Mouse (Mus musculus) forebrain, embryonic 11.5 days (tissue): ENCODE results near the gene Fastk. TPM values are rescaled to one million over a fixed set of nuclear protein-coding genes. Genes with fewer than 3 reads are reported as not detected.

Experiments
- ATAC-seq: fragments of 200-750 bp; cut with Nextera tagmentation; replicated peaks from 2 replicates; pipeline ENCODE4 v1.8.0; 2017; ENCODE audit warnings: moderate TSS enrichment; ENCODE audit not compliant: low FRiP score
- DNase-seq: peaks from one replicate; pipeline ENCODE4 v3.0.0-alpha.2; 2017; ENCODE audit warnings: low spot score
- H3K27ac ChIP-seq: fragments of 300-500 bp; sonication (generic); 2 replicates; pipeline ENCODE4 v1.5.1; 2014; ENCODE audit warnings: low read depth, low read length
- H3K27me3 ChIP-seq: fragments of 300-500 bp; sonication (generic); 2 replicates; pipeline ENCODE4 v1.6.1; 2014; ENCODE audit warnings: mild to moderate bottlenecking, low read length, mixed read lengths; ENCODE audit not compliant: control insufficient read depth, insufficient read depth
- H3K36me3 ChIP-seq: fragments of 300-500 bp; sonication (generic); 2 replicates; pipeline ENCODE4 v1.6.1; 2014; ENCODE audit warnings: mild to moderate bottlenecking, low read length, moderate library complexity, mixed read lengths; ENCODE audit not compliant: control insufficient read depth, insufficient read depth
- H3K4me1 ChIP-seq: fragments of 300-500 bp; sonication (generic); replicated peaks from 2 replicates; pipeline ENCODE4 v1.6.1; 2014; ENCODE audit warnings: low read length, mixed read lengths; ENCODE audit not compliant: control insufficient read depth, insufficient read depth
- H3K4me2 ChIP-seq: fragments of 300-500 bp; sonication (generic); 2 replicates; pipeline ENCODE4 v1.6.1; 2014; ENCODE audit warnings: low read depth, mild to moderate bottlenecking, low read length, moderate library complexity, mixed read lengths; ENCODE audit not compliant: severe bottlenecking
- H3K4me3 ChIP-seq: fragments of 300-500 bp; sonication (generic); 2 replicates; pipeline ENCODE4 v1.5.1; 2014; ENCODE audit warnings: low read depth, low read length
- H3K9ac ChIP-seq: fragments of 300-500 bp; sonication (generic); 2 replicates; pipeline ENCODE4 v1.6.1; 2014; ENCODE audit warnings: low read length
- H3K9me3 ChIP-seq: fragments of 300-500 bp; sonication (generic); 2 replicates; pipeline ENCODE4 v1.6.1; 2016; ENCODE audit warnings: low read length, mixed read lengths; ENCODE audit not compliant: control insufficient read depth
- WGBS: fragments of 180-500 bp; shearing (Covaris S2); extraction: QIAGEN DNeasy Blood & Tissue Kit; methylation state at CpG from one replicate; pipeline ENCODE4 v1.1.7; 2014; 5-methylcytosine and 5-hydroxymethylcytosine counted together
- polyA plus RNA-seq: library from polyadenylated mRNA; unstranded; fragments of >200 nt; fragmentation: Nextera tagmentation; extraction: Ambion mirVana; gene quantifications from 2 replicates; pipeline ENCODE4 v1.2.1, GENCODE M21; 2014

The Fastk gene
- polyA plus RNA-seq, 1 experiment from 2014 or later: 104 TPM

DNA sequence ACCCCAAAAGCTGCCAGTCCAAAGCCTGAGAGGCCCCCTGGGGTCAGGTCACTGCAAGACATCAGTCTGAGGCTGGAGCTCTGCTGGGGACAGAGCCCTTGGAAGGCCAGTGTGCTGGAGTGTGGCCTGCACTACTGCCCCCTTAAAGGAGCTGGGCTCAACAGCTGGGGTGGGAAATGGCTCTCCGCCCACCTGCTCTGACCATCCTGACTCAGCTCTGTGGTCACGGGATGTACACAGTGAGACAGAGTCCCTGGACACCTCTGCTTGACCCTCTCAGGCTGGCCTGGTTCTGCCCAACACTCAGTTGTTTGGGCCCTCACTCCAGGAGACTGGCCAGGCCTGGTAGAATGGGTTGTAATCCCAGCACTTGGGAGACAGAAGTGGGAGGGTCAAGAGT lies 35.6 kb downstream of the Fastk start:
- Histone ChIP-seq H3K27me3 (no peaks in the 10 kb centered on the region), H3K9ac (no peak overlapping the region), H3K9me3 (no peaks in the 10 kb centered on the region), H3K36me3 (no peaks in the 10 kb centered on the region), H3K4me3 (no peak overlapping the region), H3K27ac (no peak overlapping the region), H3K4me2 (no peak overlapping the region), H3K4me1 (no peaks in the 10 kb centered on the region; the same call in 1 of the 2 replicates)
- WGBS: 84% methylated on average over 2 of the region's 2 CpGs
- ATAC-seq (no peak), DNase-seq (no peak)

DNA sequence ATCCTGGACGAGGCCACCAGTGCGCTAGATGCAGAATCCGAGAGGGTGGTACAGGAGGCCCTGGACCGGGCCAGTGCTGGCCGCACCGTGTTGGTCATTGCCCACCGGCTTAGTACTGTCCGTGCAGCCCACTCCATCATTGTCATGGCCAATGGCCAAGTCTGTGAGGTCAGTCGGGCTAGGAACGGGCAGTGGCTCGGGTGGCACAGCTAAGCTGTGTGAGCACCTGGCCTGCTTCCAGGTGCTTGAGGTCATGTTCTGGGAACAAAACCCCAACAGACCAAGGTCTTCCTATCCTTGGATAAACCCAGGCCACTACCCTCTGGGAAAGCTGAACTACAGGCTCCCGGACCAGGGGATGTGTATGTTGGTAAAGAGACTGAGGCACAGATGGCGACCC lies 36.4 kb downstream of the Fastk start:
- ATAC-seq (no peak), DNase-seq (no peak)
- H3K4me2 ChIP-seq: no peak overlapping the region
- 93% methylated on average over 13 of the region's 13 CpGs for WGBS
- H3K27ac ChIP-seq: no peak overlapping the region
- H3K27me3 ChIP-seq: no peaks in the 10 kb centered on the region
- H3K9ac ChIP-seq: no peak overlapping the region
- no peak overlapping the region for H3K4me3 ChIP-seq
- H3K36me3 ChIP-seq: no peaks in the 10 kb centered on the region
- H3K9me3 ChIP-seq: no peaks in the 10 kb centered on the region
- H3K4me1 ChIP-seq: no peaks in the 10 kb centered on the region; the same call in 1 of the 2 replicates

DNA sequence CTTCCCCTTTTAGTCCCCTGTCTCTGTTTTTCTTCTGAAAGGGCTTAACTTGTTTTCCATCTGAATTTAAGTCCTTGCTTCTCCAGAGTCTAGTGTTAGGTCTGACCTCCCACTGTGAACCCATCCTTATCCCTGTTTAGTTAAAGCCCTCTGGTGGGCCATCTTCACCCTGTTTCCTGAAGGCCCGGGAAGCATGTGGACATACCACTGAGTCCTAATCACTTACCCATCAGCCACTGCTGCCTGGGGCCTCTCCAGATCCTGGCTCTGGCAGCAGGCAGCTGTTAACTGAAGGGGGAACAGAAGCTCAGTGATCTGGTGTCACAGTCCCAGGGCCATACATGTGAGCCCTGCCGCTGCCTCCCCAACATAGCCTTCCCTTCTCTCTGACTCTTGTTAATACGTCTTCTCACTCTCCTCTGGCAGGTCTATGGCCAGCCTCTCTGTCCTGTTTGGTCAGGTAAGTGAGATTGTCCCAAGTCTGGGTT lies 39.7 kb downstream of the Fastk start:
- no peak overlapping the region for H3K4me3 ChIP-seq
- ATAC-seq: no peak
- H3K36me3 ChIP-seq: no peaks in the 10 kb centered on the region; the same call in 1 of the 2 replicates
- H3K27ac ChIP-seq: no peak overlapping the region
- no peaks in the 10 kb centered on the region for H3K27me3 ChIP-seq
- no peaks in the 10 kb centered on the region for H3K4me1 ChIP-seq
- H3K9me3 ChIP-seq: no peaks in the 10 kb centered on the region
- H3K4me2 ChIP-seq: no peak overlapping the region
- WGBS: 79% methylated on average over 3 of the region's 3 CpGs
- H3K9ac ChIP-seq: no peak overlapping the region
- no peak for DNase-seq

- no peaks in the 10 kb centered on the region; the same call in 1 of the 2 replicates for H3K36me3 ChIP-seq
- 85% methylated on average over 6 of the region's 6 CpGs for WGBS
- H3K4me1 ChIP-seq: no peaks in the 10 kb centered on the region
- H3K9ac ChIP-seq: no peak overlapping the region
- no peak for DNase-seq
- H3K27me3 ChIP-seq: no peaks in the 10 kb centered on the region
- no peak for ATAC-seq
- H3K27ac ChIP-seq: no peak overlapping the region
- no peak overlapping the region for H3K4me2 ChIP-seq
- no peaks in the 10 kb centered on the region for H3K9me3 ChIP-seq
- no peak overlapping the region for H3K4me3 ChIP-seq
Observed at GRCm38 (mm10) chr5:24404594-24405360, 40.3 kb downstream of the Fastk start.

DNA sequence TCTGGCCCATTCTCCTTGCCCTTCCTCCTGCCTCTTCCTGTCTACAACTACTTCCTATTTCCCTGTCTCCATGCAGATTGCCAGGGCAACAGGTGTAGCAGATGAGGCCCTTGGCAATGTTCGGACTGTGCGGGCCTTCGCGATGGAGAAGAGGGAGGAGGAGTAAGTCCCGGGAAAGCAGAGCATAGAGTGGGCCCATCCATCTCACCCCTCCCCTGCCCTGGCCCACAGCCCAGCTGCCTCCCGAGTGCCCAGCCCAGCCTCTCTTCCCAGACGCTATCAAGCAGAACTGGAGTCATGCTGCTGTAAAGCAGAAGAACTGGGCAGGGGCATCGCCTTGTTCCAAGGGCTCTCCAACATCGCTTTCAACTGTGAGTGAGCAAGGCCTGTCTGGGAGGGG lies 43.1 kb downstream of the Fastk start:
- no peak for ATAC-seq
- Histone ChIP-seq H3K9me3 (no peaks in the 10 kb centered on the region), H3K36me3 (no peaks in the 10 kb centered on the region; the same call in 1 of the 2 replicates), H3K9ac (no peak overlapping the region), H3K4me1 (no peaks in the 10 kb centered on the region), H3K27ac (no peak overlapping the region), H3K4me2 (no peak overlapping the region), H3K4me3 (no peak overlapping the region), H3K27me3 (no peaks in the 10 kb centered on the region)
- 87% methylated on average over 9 of the region's 9 CpGs for WGBS
- DNase-seq: no peak

DNA sequence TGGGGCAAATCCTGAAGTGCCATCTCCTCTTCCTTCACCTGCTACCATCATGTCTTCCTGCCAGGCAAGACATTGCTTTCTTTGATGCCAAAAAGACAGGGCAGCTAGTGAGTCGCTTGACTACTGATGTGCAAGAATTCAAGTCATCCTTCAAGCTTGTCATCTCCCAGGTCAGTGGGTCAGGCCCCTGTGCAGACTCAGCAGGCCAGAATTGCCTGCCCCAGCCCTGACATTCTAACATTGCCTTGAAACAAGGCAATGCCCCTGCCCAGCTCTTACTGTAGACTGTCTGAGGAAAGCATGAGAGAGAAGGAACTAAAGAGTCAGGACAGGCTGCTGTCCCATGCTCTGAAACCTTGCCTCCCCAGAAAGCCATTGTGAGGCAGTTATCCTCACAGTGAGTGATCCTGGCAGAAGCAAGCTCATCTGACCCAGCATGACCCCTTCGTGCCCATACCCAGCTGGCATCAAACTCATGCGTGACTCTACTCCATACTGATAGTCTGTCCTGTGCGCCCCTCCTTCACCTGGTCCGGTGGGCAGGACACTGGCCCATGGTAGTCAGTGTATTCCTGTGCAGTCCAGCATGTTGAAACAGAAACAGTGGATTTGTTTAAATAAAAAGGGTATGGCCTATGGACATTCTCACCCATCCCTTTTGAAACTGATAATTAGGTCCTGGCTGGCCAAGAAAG lies 44.0 kb downstream of the Fastk start:
- Histone ChIP-seq H3K4me2 (no peak overlapping the region), H3K27ac (no peak overlapping the region), H3K9ac (no peak overlapping the region), H3K4me1 (no peaks in the 10 kb centered on the region), H3K9me3 (no peaks in the 10 kb centered on the region), H3K36me3 (no peaks in the 10 kb centered on the region; the same call in 1 of the 2 replicates), H3K27me3 (no peaks in the 10 kb centered on the region), H3K4me3 (no peak overlapping the region)
- DNase-seq (no peak), ATAC-seq (no peak)
- WGBS: 94% methylated on average over 5 of the region's 5 CpGs

DNA sequence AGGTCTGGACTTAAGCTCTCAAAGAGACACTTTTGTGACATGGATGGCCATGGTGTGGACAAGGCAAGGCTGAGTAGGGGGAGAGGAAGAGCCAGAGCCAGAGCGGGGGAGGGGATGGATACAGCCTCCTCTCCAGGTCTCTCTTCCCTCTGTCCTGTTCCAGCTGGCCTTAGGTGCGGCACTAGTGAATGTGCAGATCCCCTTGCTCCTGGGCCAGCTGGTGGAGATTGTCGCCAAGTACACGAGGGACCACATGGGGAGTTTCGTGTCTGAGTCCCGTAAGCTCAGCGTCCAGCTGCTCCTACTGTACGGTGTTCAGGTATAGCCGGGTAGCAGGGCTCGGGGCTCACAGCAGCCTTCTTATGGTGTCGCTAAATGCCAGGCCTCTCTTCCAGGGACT lies 44.7 kb downstream of the Fastk start:
- ATAC-seq: no peak
- WGBS: 85% methylated on average over 11 of the region's 11 CpGs
- no peaks in the 10 kb centered on the region; the same call in 1 of the 2 replicates for H3K36me3 ChIP-seq
- no peak overlapping the region for H3K4me2 ChIP-seq
- H3K4me1 ChIP-seq: no peaks in the 10 kb centered on the region
- no peak overlapping the region for H3K9ac ChIP-seq
- no peak overlapping the region for H3K27ac ChIP-seq
- H3K9me3 ChIP-seq: no peaks in the 10 kb centered on the region
- H3K27me3 ChIP-seq: no peaks in the 10 kb centered on the region
- H3K4me3 ChIP-seq: no peak overlapping the region
- no peak for DNase-seq

- WGBS: 91% methylated on average over 10 of the region's 10 CpGs
- DNase-seq: no peak
- Histone ChIP-seq H3K4me3 (no peak overlapping the region), H3K27me3 (no peaks in the 10 kb centered on the region), H3K9ac (no peak overlapping the region), H3K4me2 (no peak overlapping the region), H3K27ac (no peak overlapping the region), H3K36me3 (no peaks in the 10 kb centered on the region; the same call in 1 of the 2 replicates), H3K4me1 (no peaks in the 10 kb centered on the region), H3K9me3 (no peaks in the 10 kb centered on the region)
- ATAC-seq: no peak
Observed at GRCm38 (mm10) chr5:24399686-24400085, 45.4 kb downstream of the Fastk start.
